Comparison of ENCODE assay signal across 8 mouse cellular contexts in genomic region chr3:34198228-34198627, GRCm38 (mm10).
DNase-seq lines count a peak whose midpoint lies in the region; ATAC-seq and TF ChIP-seq lines count a peak whose summit lies in the region.

No protein-coding gene starts in this region.

- 32% methylated on average over 8 of the region's 8 CpGs for WGBS in kidney, embryonic 14.5 days
- 30% methylated on average over 8 of the region's 8 CpGs for WGBS in lung, postnatal 0 days

- H3K9ac ChIP-seq in kidney, embryonic 14.5 days (ENCODE audit: low read depth, low read length), result no peak overlapping the region
- H3K9ac ChIP-seq in lung, postnatal 0 days (replicated peaks; ENCODE audit: low read depth), result no peak overlapping the region

- peak; percentile 48 for TF ChIP-seq CTCF in lung, postnatal 0 days (IDR thresholded peaks at IDR 0.05)

- no peak for ATAC-seq in kidney, embryonic 14.5 days (ENCODE audit: low FRiP score, low TSS enrichment)
- ATAC-seq in lung, postnatal 0 days, result no peak

- no peak overlapping the region for H3K4me2 ChIP-seq in kidney, embryonic 14.5 days (replicated peaks; ENCODE audit: low read depth, low read length)
- no peak overlapping the region for H3K4me2 ChIP-seq in lung, postnatal 0 days (replicated peaks; ENCODE audit: low read depth, low read length)

- no peaks in the 10 kb centered on the region for H3K4me1 ChIP-seq in kidney, embryonic 14.5 days (ENCODE audit: control insufficient read depth, insufficient read depth, low read length)
- no peaks in the 10 kb centered on the region for H3K4me1 ChIP-seq in lung, postnatal 0 days (ENCODE audit: insufficient read depth, low read depth, low read length)

- peaks cover 23% of the 10 kb centered on the region for H3K27me3 ChIP-seq in kidney, embryonic 14.5 days (ENCODE audit: control insufficient read depth, insufficient read depth, low read length)
- H3K27me3 ChIP-seq in lung, postnatal 0 days (replicated peaks; ENCODE audit: insufficient read depth, low read length), result no peaks in the 10 kb centered on the region

- TF ChIP-seq EP300 in lung, postnatal 0 days (IDR thresholded peaks at IDR 0.05), result no peak

- peak; percentile 67 for DNase-seq in kidney, adult 11 months
- DNase-seq in embryo, embryonic 10 days (ENCODE audit: low spot score), result peak; percentile 69
- peak; percentile 10 for DNase-seq in gastrocnemius, postnatal 25 days
- peak; percentile 68 for DNase-seq in kidney, postnatal 14 days
- DNase-seq in lung, postnatal 0 days (ENCODE audit: low spot score), result peak; percentile 21
- DNase-seq in right cerebral cortex, postnatal 4 days, result peak; percentile 55
- no peak for DNase-seq in urinary bladder, postnatal 10 days (ENCODE audit: low spot score)

- no peak overlapping the region for H3K4me3 ChIP-seq in kidney, embryonic 14.5 days (ENCODE audit: low read length)
- no peak overlapping the region for H3K4me3 ChIP-seq in lung, postnatal 0 days (ENCODE audit: low read depth, low read length)

- H3K9me3 ChIP-seq in kidney, embryonic 14.5 days (ENCODE audit: control insufficient read depth, low read length), result no peaks in the 10 kb centered on the region
- no peaks in the 10 kb centered on the region for H3K9me3 ChIP-seq in lung, postnatal 0 days (ENCODE audit: low read length)

- no peaks in the 10 kb centered on the region for H3K36me3 ChIP-seq in kidney, embryonic 14.5 days (ENCODE audit: control insufficient read depth, insufficient read depth, low read length)
- H3K36me3 ChIP-seq in lung, postnatal 0 days (ENCODE audit: insufficient read depth, low read length), result no peaks in the 10 kb centered on the region

- H3K27ac ChIP-seq in kidney, embryonic 14.5 days (ENCODE audit: low read depth, low read length), result no peak overlapping the region
- no peak overlapping the region for H3K27ac ChIP-seq in lung, postnatal 0 days (ENCODE audit: low read length)
